Mouse (Mus musculus) embryonic fibroblast, embryonic 13.5 days (primary cell): ENCODE results near the gene Cux1.

Source experiments
- CTCF ChIP-seq: IDR thresholded peaks from 2 replicates; pipeline ENCODE4 v1.5.1; 2011; ENCODE audit warnings: mild to moderate bottlenecking, control low read depth, low read length, moderate library complexity, borderline replicate concordance; ENCODE audit not compliant: insufficient read depth
- POLR2A ChIP-seq: IDR thresholded peaks from 2 replicates; pipeline ENCODE4 v1.6.1; 2011; ENCODE audit warnings: low read depth, mild to moderate bottlenecking, control low read depth, low read length, moderate library complexity

- TF ChIP-seq CTCF (no peak), POLR2A (no peak)
These were observed 3.3 kb downstream of the Cux1 start for GRCm38 (mm10) chr5:136563996-136564395.
